8 mouse cellular contexts compared by ENCODE assay signal in genomic region chr12:112707573-112707869, GRCm38 (mm10). TPM values are rescaled to one million over a fixed set of nuclear protein-coding genes. Genes with fewer than 3 reads are reported as not detected.
DNase-seq lines count a peak whose midpoint lies in the region; ATAC-seq and TF ChIP-seq lines count a peak whose summit lies in the region.

No protein-coding gene starts in this region.

- peaks cover 48% of the 10 kb centered on the region for H3K27me3 ChIP-seq in heart, embryonic 13.5 days (replicated peaks)
- peaks cover 7% of the 10 kb centered on the region for H3K27me3 ChIP-seq in embryonic facial prominence, embryonic 15.5 days
- no peaks in the 10 kb centered on the region for H3K27me3 ChIP-seq in hindbrain, postnatal 0 days (ENCODE audit: insufficient read depth, low read length)
- no peaks in the 10 kb centered on the region; the same call in 1 of the 2 replicates for H3K27me3 ChIP-seq in midbrain, embryonic 16.5 days (ENCODE audit: control insufficient read depth, insufficient read depth, low read depth, low read length)

- peak overlapping the region; percentile 17; the same call in 1 of the 2 replicates for H3K9ac ChIP-seq in heart, embryonic 13.5 days
- H3K9ac ChIP-seq in embryonic facial prominence, embryonic 15.5 days = no peak overlapping the region
- H3K9ac ChIP-seq in hindbrain, postnatal 0 days (replicated peaks; ENCODE audit: low read length) = no peak overlapping the region; the same call in 1 of the 2 replicates
- H3K9ac ChIP-seq in midbrain, embryonic 16.5 days (ENCODE audit: low read depth, low read length) = peak overlapping the region; percentile 42; the same call in 1 of the 2 replicates

- H3K36me3 ChIP-seq in heart, embryonic 13.5 days = no peaks in the 10 kb centered on the region
- H3K36me3 ChIP-seq in embryonic facial prominence, embryonic 15.5 days = no peaks in the 10 kb centered on the region
- H3K36me3 ChIP-seq in hindbrain, postnatal 0 days (ENCODE audit: insufficient read depth, low read length) = no peaks in the 10 kb centered on the region
- no peaks in the 10 kb centered on the region for H3K36me3 ChIP-seq in midbrain, embryonic 16.5 days (ENCODE audit: control insufficient read depth, insufficient read depth, low read length)

- H3K4me2 ChIP-seq in heart, embryonic 13.5 days = peak overlapping the region; percentile 59
- H3K4me2 ChIP-seq in embryonic facial prominence, embryonic 15.5 days (replicated peaks) = peak overlapping the region; percentile 52
- peak overlapping the region; percentile 48 for H3K4me2 ChIP-seq in hindbrain, postnatal 0 days (ENCODE audit: low read depth, low read length)
- H3K4me2 ChIP-seq in midbrain, embryonic 16.5 days (ENCODE audit: low read length) = peak overlapping the region; percentile 50

- H3K27ac ChIP-seq in heart, embryonic 13.5 days (replicated peaks) = no peak overlapping the region
- no peak overlapping the region for H3K27ac ChIP-seq in embryonic facial prominence, embryonic 15.5 days (replicated peaks)
- H3K27ac ChIP-seq in hindbrain, postnatal 0 days = no peak overlapping the region
- no peak overlapping the region for H3K27ac ChIP-seq in midbrain, embryonic 16.5 days (ENCODE audit: low read length)

- no peak overlapping the region for H3K4me3 ChIP-seq in heart, embryonic 13.5 days
- no peak overlapping the region for H3K4me3 ChIP-seq in embryonic facial prominence, embryonic 15.5 days (replicated peaks)
- H3K4me3 ChIP-seq in hindbrain, postnatal 0 days (ENCODE audit: low read length) = no peak overlapping the region
- peak overlapping the region; percentile 17 for H3K4me3 ChIP-seq in midbrain, embryonic 16.5 days (ENCODE audit: low read depth, low read length)

- no peak for ATAC-seq in heart, embryonic 13.5 days (ENCODE audit: extremely low read depth, insufficient number of reproducible peaks, low FRiP score, low TSS enrichment)
- peak; percentile 31; the same call in 1 of the 2 replicates for ATAC-seq in embryonic facial prominence, embryonic 15.5 days (ENCODE audit: insufficient number of reproducible peaks, low FRiP score, low TSS enrichment, low read depth)
- ATAC-seq in hindbrain, postnatal 0 days = peak; percentile 42
- peak; percentile 52 for ATAC-seq in midbrain, embryonic 16.5 days

- TF ChIP-seq CTCF in hindbrain, postnatal 0 days (IDR thresholded peaks at IDR 0.05; ENCODE audit: low read depth) = no peak

- intact Hi-C loops in heart, postnatal 10 days (cut with DNase I) = loop anchor here (1.0 to 5.0 kb wide), 3 partner anchors 29 to 155 kb away; partner anchors contain the start of gene Zbtb42
- intact Hi-C loops in left cerebral cortex, postnatal 25 days (cut with DNase I) = loop anchor here (1.0 kb wide), 1 partner anchor 54 kb away; no protein-coding TSS in a partner anchor

- WGBS in heart, embryonic 13.5 days = 13% methylated on average over 8 of the region's 8 CpGs
- 27% methylated on average over 8 of the region's 8 CpGs for WGBS in embryonic facial prominence, embryonic 15.5 days
- 20% methylated on average over 8 of the region's 8 CpGs for WGBS in hindbrain, postnatal 0 days
- 22% methylated on average over 8 of the region's 8 CpGs for WGBS in midbrain, embryonic 16.5 days

- no peak for DNase-seq in heart, postnatal 10 days
- no peak for DNase-seq in hindbrain, postnatal 0 days (ENCODE audit: low spot score)
- no peak for DNase-seq in thymus, postnatal 10 days (ENCODE audit: low spot score in 2 of 2)
- no peak for DNase-seq in left cerebral cortex, postnatal 25 days (ENCODE audit: low spot score in 2 of 2)
- no peak for DNase-seq in left cerebral cortex, adult 18-20 months (ENCODE audit: low spot score in 2 of 2)

- H3K4me1 ChIP-seq in heart, embryonic 13.5 days = peaks cover 15% of the 10 kb centered on the region
- H3K4me1 ChIP-seq in embryonic facial prominence, embryonic 15.5 days = peaks cover 12% of the 10 kb centered on the region
- H3K4me1 ChIP-seq in hindbrain, postnatal 0 days (ENCODE audit: insufficient read depth, low read length) = no peaks in the 10 kb centered on the region
- H3K4me1 ChIP-seq in midbrain, embryonic 16.5 days (ENCODE audit: control insufficient read depth, insufficient read depth, low read length) = peaks cover 5% of the 10 kb centered on the region; the same call in 1 of the 2 replicates

- no peaks in the 10 kb centered on the region for H3K9me3 ChIP-seq in heart, embryonic 13.5 days
- H3K9me3 ChIP-seq in embryonic facial prominence, embryonic 15.5 days (replicated peaks) = no peaks in the 10 kb centered on the region
- H3K9me3 ChIP-seq in hindbrain, postnatal 0 days (ENCODE audit: low read length) = no peaks in the 10 kb centered on the region
- no peaks in the 10 kb centered on the region for H3K9me3 ChIP-seq in midbrain, embryonic 16.5 days (replicated peaks; ENCODE audit: control insufficient read depth, low read length, poor library complexity, severe bottlenecking)

RNA-seq across cellular contexts. Expression of gene Cep170b, which starts 12.7 kb away (rescaled TPM):
- 4.0 and 4.3 TPM in 2 replicates for polyA plus RNA-seq in heart, embryonic 13.5 days (2015; fragmentation: Nextera tagmentation; extraction: Ambion mirVana)
- 10 to 100 TPM; 11.3 to 11.9 TPM for total RNA-seq in heart, postnatal 10 days (2021)
- polyA plus RNA-seq in embryonic facial prominence, embryonic 15.5 days (2015; fragmentation: Nextera tagmentation; extraction: Ambion mirVana) = 25.0 and 28.4 TPM in 2 replicates
- total RNA-seq in hindbrain, postnatal 0 days (2014; rRNA removed) = 118 and 123 TPM in 2 replicates
- 34.0 and 39.0 TPM in 2 replicates for polyA plus RNA-seq in hindbrain, postnatal 0 days (2015; fragmentation: Nextera tagmentation; extraction: Ambion mirVana)
- polyA plus RNA-seq in midbrain, embryonic 16.5 days (2015; fragmentation: Nextera tagmentation; extraction: Ambion mirVana) = 36.0 and 39.4 TPM in 2 replicates
- total RNA-seq in left cerebral cortex, postnatal 25 days (2021) = 100 to 1,000 TPM; 246 TPM
- total RNA-seq in left cerebral cortex, adult 18-20 months (2021) = 100 to 1,000 TPM; 267 to 284 TPM

RNA-seq across cellular contexts. Expression of gene Zbtb42, which starts 28.9 kb away (rescaled TPM):
- polyA plus RNA-seq in heart, embryonic 13.5 days (2015; fragmentation: Nextera tagmentation; extraction: Ambion mirVana) = 5.8 and 6.2 TPM in 2 replicates
- total RNA-seq in heart, postnatal 10 days (2021) = 1 to 10 TPM; 7.7 to 8.5 TPM
- 4.8 and 5.6 TPM in 2 replicates for polyA plus RNA-seq in embryonic facial prominence, embryonic 15.5 days (2015; fragmentation: Nextera tagmentation; extraction: Ambion mirVana)
- 3.3 and 12.1 TPM in 2 replicates for total RNA-seq in hindbrain, postnatal 0 days (2014; rRNA removed)
- polyA plus RNA-seq in hindbrain, postnatal 0 days (2015; fragmentation: Nextera tagmentation; extraction: Ambion mirVana) = 2.2 and 3.7 TPM in 2 replicates
- 0.73 and 1.2 TPM in 2 replicates for polyA plus RNA-seq in midbrain, embryonic 16.5 days (2015; fragmentation: Nextera tagmentation; extraction: Ambion mirVana)
- total RNA-seq in left cerebral cortex, postnatal 25 days (2021) = 1 to 10 TPM in 1 of 2 experiments, under 1 TPM in 1; 0.76 to 1.3 TPM
- total RNA-seq in left cerebral cortex, adult 18-20 months (2021) = 1 to 10 TPM; 1.1 to 1.5 TPM

RNA-seq across cellular contexts. Expression of gene Akt1, which starts 32.8 kb away (rescaled TPM):
- polyA plus RNA-seq in heart, embryonic 13.5 days (2015; fragmentation: Nextera tagmentation; extraction: Ambion mirVana) = 59.2 and 66.6 TPM in 2 replicates
- 100 to 1,000 TPM; 346 to 355 TPM for total RNA-seq in heart, postnatal 10 days (2021)
- polyA plus RNA-seq in embryonic facial prominence, embryonic 15.5 days (2015; fragmentation: Nextera tagmentation; extraction: Ambion mirVana) = 84.9 and 112 TPM in 2 replicates
- total RNA-seq in hindbrain, postnatal 0 days (2014; rRNA removed) = 179 and 197 TPM in 2 replicates
- polyA plus RNA-seq in hindbrain, postnatal 0 days (2015; fragmentation: Nextera tagmentation; extraction: Ambion mirVana) = 90.8 and 97.4 TPM in 2 replicates
- 58.7 and 60.4 TPM in 2 replicates for polyA plus RNA-seq in midbrain, embryonic 16.5 days (2015; fragmentation: Nextera tagmentation; extraction: Ambion mirVana)
- total RNA-seq in left cerebral cortex, postnatal 25 days (2021) = 100 to 1,000 TPM; 138 to 140 TPM
- 100 to 1,000 TPM; 161 to 169 TPM for total RNA-seq in left cerebral cortex, adult 18-20 months (2021)

RNA-seq across cellular contexts. Expression of gene Pld4, which starts 52.9 kb away (rescaled TPM):
- 5.5 and 7.0 TPM in 2 replicates for polyA plus RNA-seq in heart, embryonic 13.5 days (2015; fragmentation: Nextera tagmentation; extraction: Ambion mirVana)
- total RNA-seq in heart, postnatal 10 days (2021) = 1 to 10 TPM; 5.7 to 5.8 TPM
- polyA plus RNA-seq in embryonic facial prominence, embryonic 15.5 days (2015; fragmentation: Nextera tagmentation; extraction: Ambion mirVana) = 13.4 and 15.3 TPM in 2 replicates
- total RNA-seq in hindbrain, postnatal 0 days (2014; rRNA removed) = 10.5 and 14.5 TPM in 2 replicates
- polyA plus RNA-seq in hindbrain, postnatal 0 days (2015; fragmentation: Nextera tagmentation; extraction: Ambion mirVana) = 9.4 and 10.8 TPM in 2 replicates
- 4.9 and 5.9 TPM in 2 replicates for polyA plus RNA-seq in midbrain, embryonic 16.5 days (2015; fragmentation: Nextera tagmentation; extraction: Ambion mirVana)
- total RNA-seq in left cerebral cortex, postnatal 25 days (2021) = 10 to 100 TPM in 1 of 2 experiments, 1 to 10 TPM in 1; 9.3 to 10.7 TPM
- total RNA-seq in left cerebral cortex, adult 18-20 months (2021) = 1 to 10 TPM; 9.7 to 10.0 TPM

Comparison
In these comparisons a context has a peak if more than half of its experiments do, and no peak if none do; other contexts are left out.
1. H3K9ac ChIP-seq: peak in heart, embryonic 13.5 days (single experiment) and midbrain, embryonic 16.5 days (single experiment); none in embryonic facial prominence, embryonic 15.5 days (single experiment) and hindbrain, postnatal 0 days (single experiment).
2. Peak in every context shown above with its lines, with median percentiles within 50 percentile points of each other: H3K4me2 ChIP-seq.